Mouse (Mus musculus) hindbrain, postnatal 0 days (tissue): ENCODE measurements at regions not wholly inside any gene's neighbourhood (a gene's known extent, or its start where the extent isn't known, plus 50 kb on each side); places are given as distances from the start of the nearest gene placed in this dataset.

Source experiments
- ATAC-seq: fragments of 200-750 bp; cut with Nextera tagmentation; 2 replicates; pipeline ENCODE4 v1.8.0; 2017; ENCODE audit warnings: mild to moderate bottlenecking, moderate TSS enrichment, moderate library complexity
- DNase-seq: peaks from one replicate; pipeline ENCODE4 v3.0.0-alpha.2; 2015; ENCODE audit warnings: low spot score
- H3K27ac ChIP-seq: fragments of 300-500 bp; sonication (generic); 2 replicates; pipeline ENCODE4 v1.5.1; 2014; ENCODE audit warnings: mild to moderate bottlenecking
- H3K27me3 ChIP-seq: fragments of 300-500 bp; sonication (generic); 2 replicates; pipeline ENCODE4 v1.6.1; 2014; ENCODE audit warnings: low read length, mixed read lengths; ENCODE audit not compliant: insufficient read depth
- H3K36me3 ChIP-seq: fragments of 300-500 bp; sonication (generic); 2 replicates; pipeline ENCODE4 v1.6.1; 2014; ENCODE audit warnings: low read length, mixed read lengths; ENCODE audit not compliant: insufficient read depth
- H3K4me1 ChIP-seq: fragments of 300-500 bp; sonication (generic); 2 replicates; pipeline ENCODE4 v1.6.1; 2014; ENCODE audit warnings: antibody characterized with exemption, low read length, mixed read lengths; ENCODE audit not compliant: insufficient read depth
- H3K4me2 ChIP-seq: fragments of 300-500 bp; sonication (generic); 2 replicates; pipeline ENCODE4 v1.6.1; 2014; ENCODE audit warnings: low read depth, mild to moderate bottlenecking, low read length, moderate library complexity, mixed read lengths
- H3K4me3 ChIP-seq: fragments of 300-500 bp; sonication (generic); 2 replicates; pipeline ENCODE4 v1.5.1; 2014; ENCODE audit warnings: low read length
- H3K9ac ChIP-seq: fragments of 300-500 bp; sonication (generic); replicated peaks from 2 replicates; pipeline ENCODE4 v1.6.1; 2014; ENCODE audit warnings: mild to moderate bottlenecking, low read length, moderate library complexity, mixed read lengths
- H3K9me3 ChIP-seq: fragments of 300-500 bp; sonication (generic); 2 replicates; pipeline ENCODE4 v1.6.1; 2016; ENCODE audit warnings: low read length, mixed read lengths
- CTCF ChIP-seq: IDR thresholded peaks from 2 replicates; pipeline ENCODE4 v1.5.1; 2016; ENCODE audit warnings: antibody characterized with exemption, control low read depth, low read depth
- WGBS: fragments of 180-500 bp; shearing (Covaris S2); extraction: QIAGEN DNeasy Blood & Tissue Kit; methylation state at CpG from one replicate; pipeline ENCODE4 v1.1.7; 2014; 5-methylcytosine and 5-hydroxymethylcytosine counted together

DNA sequence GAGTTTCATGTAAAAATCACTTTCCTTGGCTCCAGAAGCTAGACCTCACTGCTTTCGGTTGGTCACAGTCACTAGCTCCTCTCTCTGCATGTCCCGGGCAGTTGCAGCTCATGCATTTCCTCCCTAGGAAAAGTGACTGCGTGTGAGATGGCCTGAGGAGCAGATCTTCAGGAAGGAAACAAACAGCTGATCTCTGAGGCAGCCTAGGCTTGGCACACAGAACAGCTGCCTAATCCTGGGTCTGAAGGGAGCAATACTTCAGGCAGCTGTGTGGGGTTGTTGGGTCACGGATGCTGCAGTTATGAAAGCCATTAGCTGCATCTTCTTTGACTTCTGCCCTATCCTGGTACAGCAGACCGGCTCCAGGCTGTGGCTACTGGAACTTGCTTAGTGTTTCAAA lies 75.3 kb upstream of the Hnrnpk start:
- H3K9me3 ChIP-seq = no peaks in the 10 kb centered on the region
- ATAC-seq = no peak
- TF ChIP-seq CTCF = no peak
- H3K4me1 ChIP-seq = no peaks in the 10 kb centered on the region
- H3K27ac ChIP-seq = no peak overlapping the region; the same call in 1 of the 2 replicates
- H3K4me2 ChIP-seq = no peak overlapping the region
- 65% methylated on average over 5 of the region's 5 CpGs for WGBS
- no peaks in the 10 kb centered on the region for H3K27me3 ChIP-seq
- no peak overlapping the region for H3K4me3 ChIP-seq
- H3K9ac ChIP-seq = no peak overlapping the region
- H3K36me3 ChIP-seq = no peaks in the 10 kb centered on the region
- DNase-seq = no peak

DNA sequence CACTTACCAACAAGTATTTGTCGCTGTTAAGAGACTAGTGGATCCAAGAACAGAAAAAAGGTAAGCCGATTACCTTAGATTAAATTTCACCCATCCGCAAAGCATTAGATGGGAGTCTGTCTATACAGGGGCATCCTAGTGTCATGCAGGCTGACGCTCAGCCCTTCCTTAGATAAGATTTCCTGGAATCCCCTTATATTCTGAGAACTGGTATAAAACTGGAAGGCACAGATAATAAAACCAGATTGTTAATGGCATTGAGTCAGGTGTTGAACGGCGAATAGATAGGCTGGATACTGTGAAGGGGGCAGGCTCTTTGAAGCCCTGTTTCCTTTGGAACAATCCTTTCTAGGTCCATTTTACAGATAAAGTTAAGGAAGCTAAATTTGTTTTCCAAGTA lies 74.1 kb upstream of the Hnrnpk start:
- H3K4me2 ChIP-seq = no peak overlapping the region
- no peaks in the 10 kb centered on the region for H3K27me3 ChIP-seq
- DNase-seq (no peak), ATAC-seq (no peak)
- WGBS = 94% methylated on average over 6 of the region's 6 CpGs
- H3K27ac ChIP-seq = no peak overlapping the region
- no peaks in the 10 kb centered on the region for H3K36me3 ChIP-seq
- no peak for TF ChIP-seq CTCF
- H3K4me3 ChIP-seq = no peak overlapping the region
- no peaks in the 10 kb centered on the region for H3K9me3 ChIP-seq
- no peak overlapping the region for H3K9ac ChIP-seq
- no peaks in the 10 kb centered on the region for H3K4me1 ChIP-seq

DNA sequence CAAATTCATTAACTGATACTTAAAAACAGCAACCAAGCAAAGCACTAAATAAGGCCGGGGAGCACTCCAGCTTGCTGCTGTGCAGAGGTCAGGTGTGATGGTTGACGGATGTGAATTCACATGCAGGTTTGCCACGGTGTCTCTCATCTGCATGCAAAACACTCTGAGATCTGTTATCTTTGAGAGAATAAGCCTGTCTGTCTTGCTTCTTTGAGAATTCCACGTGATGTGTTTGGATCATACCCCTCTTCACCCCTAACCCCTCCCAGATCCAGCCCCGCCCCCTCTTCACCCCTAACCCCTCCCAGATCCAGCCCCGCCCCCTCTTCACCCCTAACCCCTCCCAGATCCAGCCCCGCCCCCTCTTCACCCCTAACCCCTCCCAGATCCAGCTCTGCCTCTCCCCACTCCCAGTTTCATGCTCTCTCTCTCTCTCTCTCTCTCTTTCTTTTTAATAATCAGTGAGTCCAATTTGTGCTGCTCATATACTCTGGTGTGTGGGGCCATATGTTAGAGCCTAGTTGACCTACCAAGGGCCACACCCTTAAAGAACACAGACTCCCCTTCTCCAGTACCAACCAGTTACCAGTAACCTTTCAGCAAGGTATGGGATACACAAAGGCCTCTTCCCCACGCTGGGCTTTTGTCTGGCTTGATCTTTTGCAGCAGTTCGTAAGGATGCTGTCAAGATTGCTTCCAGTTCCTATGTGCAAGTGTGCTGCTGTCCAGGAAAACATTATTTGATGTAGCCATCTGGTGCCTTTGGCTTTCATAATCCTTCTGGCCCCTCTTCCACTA lies 73.1 kb upstream of the Hnrnpk start:
- H3K9me3 ChIP-seq = no peaks in the 10 kb centered on the region
- no peaks in the 10 kb centered on the region for H3K36me3 ChIP-seq
- H3K4me1 ChIP-seq = 0 out of 2 replicates have a peak, but pooled peaks cover 6% of the 10 kb centered on the region
- no peak overlapping the region for H3K4me3 ChIP-seq
- no peak for ATAC-seq
- DNase-seq = no peak
- WGBS = 46% methylated on average over 9 of the region's 9 CpGs
- no peak overlapping the region for H3K4me2 ChIP-seq
- H3K27ac ChIP-seq = no peak overlapping the region
- no peak overlapping the region for H3K9ac ChIP-seq
- TF ChIP-seq CTCF = no peak
- no peaks in the 10 kb centered on the region for H3K27me3 ChIP-seq

DNA sequence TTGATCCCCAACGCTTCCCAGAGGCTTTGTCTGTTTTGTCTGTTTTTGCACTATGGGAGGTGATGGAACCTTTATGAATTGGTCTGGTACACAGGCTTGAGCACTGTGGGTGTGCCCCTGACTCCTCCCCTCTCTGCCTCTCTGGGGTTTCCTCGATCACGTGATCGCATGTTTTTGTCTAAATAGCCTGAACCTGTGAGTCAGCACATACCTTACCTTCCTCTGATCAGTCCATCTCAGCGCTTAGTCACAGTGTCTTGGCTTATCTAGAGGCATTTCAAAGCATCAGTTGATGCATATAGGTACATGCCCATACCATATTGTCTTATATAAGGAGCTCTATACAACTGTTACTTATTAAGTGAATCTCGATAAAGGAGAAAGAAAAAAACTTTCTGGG lies 72.4 kb upstream of the Hnrnpk start:
- ATAC-seq (no peak), DNase-seq (no peak)
- Histone ChIP-seq H3K9me3 (no peaks in the 10 kb centered on the region), H3K9ac (no peak overlapping the region), H3K27me3 (no peaks in the 10 kb centered on the region), H3K36me3 (no peaks in the 10 kb centered on the region), H3K4me2 (no peak overlapping the region), H3K27ac (no peak overlapping the region), H3K4me3 (no peak overlapping the region), H3K4me1 (0 out of 2 replicates have a peak, but pooled peaks cover 6% of the 10 kb centered on the region)
- 47% methylated on average over 6 of the region's 6 CpGs for WGBS
- no peak for TF ChIP-seq CTCF

DNA sequence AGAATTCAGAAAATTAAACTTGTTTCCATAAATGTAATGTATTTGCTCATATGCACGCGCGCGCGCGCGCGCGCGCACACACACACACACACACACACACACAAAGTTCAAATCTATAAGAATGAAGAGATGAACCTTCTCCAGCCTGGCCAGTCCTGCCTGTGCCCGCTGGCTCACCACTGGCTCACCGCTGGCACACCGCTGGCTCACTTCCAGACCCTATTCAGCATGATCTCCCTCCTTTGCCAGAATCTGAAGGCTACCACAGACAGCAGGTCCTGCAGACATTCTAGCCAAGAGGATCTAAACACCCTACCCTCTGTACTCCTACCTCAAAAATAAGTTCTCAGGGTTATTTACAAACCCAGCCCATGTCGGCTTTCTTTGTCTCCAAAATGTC lies 69.3 kb upstream of the Hnrnpk start:
- no peak for ATAC-seq
- no peaks in the 10 kb centered on the region for H3K27me3 ChIP-seq
- no peaks in the 10 kb centered on the region for H3K36me3 ChIP-seq
- no peak for TF ChIP-seq CTCF
- H3K9me3 ChIP-seq = no peaks in the 10 kb centered on the region
- no peak overlapping the region for H3K4me3 ChIP-seq
- H3K4me1 ChIP-seq = 0 out of 2 replicates have a peak, but pooled peaks cover 6% of the 10 kb centered on the region
- DNase-seq = peak; percentile 54
- 0 out of 2 replicates have a peak overlapping the region, but pooled peaks have one; percentile 56 for H3K4me2 ChIP-seq
- H3K27ac ChIP-seq = no peak overlapping the region
- H3K9ac ChIP-seq = no peak overlapping the region
- WGBS = 69% methylated on average over 14 of the region's 14 CpGs

DNA sequence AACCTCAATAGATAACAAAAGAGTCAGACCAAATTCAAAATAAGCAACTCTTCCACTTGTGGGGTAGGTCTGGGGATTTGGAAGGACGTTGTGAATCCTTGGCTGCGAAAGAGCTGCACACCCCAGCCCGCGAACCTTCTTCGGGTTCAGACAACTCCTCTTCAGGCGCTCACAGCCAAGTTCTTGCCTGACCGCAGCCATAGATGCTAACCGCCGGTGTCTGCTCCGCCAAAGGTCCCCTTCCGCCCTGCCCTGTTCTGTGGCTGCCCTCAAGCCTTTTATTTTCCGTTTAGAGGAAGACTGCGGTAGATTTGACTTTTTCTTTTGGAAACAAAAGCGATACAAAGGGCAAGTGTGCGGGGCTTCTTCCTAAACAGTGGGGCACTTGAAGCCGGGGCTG lies 68.6 kb upstream of the Hnrnpk start:
- DNase-seq = peak; percentile 54
- Histone ChIP-seq H3K9me3 (no peaks in the 10 kb centered on the region), H3K4me2 (peak overlapping the region; percentile 56), H3K27me3 (no peaks in the 10 kb centered on the region), H3K27ac (no peak overlapping the region), H3K4me1 (0 out of 2 replicates have a peak, but pooled peaks cover 6% of the 10 kb centered on the region), H3K36me3 (no peaks in the 10 kb centered on the region), H3K9ac (no peak overlapping the region), H3K4me3 (peak overlapping the region; percentile 33)
- TF ChIP-seq CTCF = no peak
- 4% methylated on average over 16 of the region's 16 CpGs for WGBS
- no peak for ATAC-seq

DNA sequence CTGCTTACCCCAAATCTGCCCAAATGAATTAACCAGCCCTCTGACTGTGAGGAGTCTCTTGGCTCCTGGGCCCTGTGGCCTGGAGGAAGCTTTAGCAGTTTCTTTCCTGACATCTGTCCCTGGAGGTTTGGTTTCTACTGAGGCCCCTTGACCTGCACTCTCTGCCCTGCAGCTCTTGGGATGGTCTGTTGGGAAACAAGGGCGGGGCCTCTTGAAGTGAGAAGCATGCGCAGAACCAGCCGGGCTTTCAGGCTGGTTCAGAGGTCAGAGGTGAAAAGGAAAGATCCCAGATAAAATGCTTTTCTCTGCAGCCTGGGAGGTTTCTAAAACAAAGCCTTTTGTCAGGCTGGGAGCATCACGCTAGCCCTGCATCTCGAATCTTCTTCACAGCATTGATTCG lies 66.6 kb upstream of the Hnrnpk start:
- TF ChIP-seq CTCF = no peak
- no peak overlapping the region for H3K4me3 ChIP-seq
- 28% methylated on average over 6 of the region's 6 CpGs for WGBS
- H3K27ac ChIP-seq = no peak overlapping the region
- H3K9me3 ChIP-seq = no peaks in the 10 kb centered on the region
- H3K9ac ChIP-seq = no peak overlapping the region
- 0 out of 2 replicates have a peak, but pooled peaks cover 6% of the 10 kb centered on the region for H3K4me1 ChIP-seq
- no peak for DNase-seq
- H3K27me3 ChIP-seq = no peaks in the 10 kb centered on the region
- ATAC-seq = no peak
- no peaks in the 10 kb centered on the region for H3K36me3 ChIP-seq
- H3K4me2 ChIP-seq = no peak overlapping the region
